Mouse (Mus musculus) right cerebral cortex, postnatal 10 days (tissue): ENCODE measurements at regions not wholly inside any gene's neighbourhood (a gene's known extent, or its start where the extent isn't known, plus 50 kb on each side); places are given as distances from the start of the nearest gene placed in this dataset.

Experiments used
- DNase-seq, 2 experiments: peaks; one replicate each; pipeline ENCODE4 v3.0.0; 2021; ENCODE audit warnings: low spot score in 2 of 2

GRCm38 (mm10) chr13:75647513-75647912 lies 59.0 kb upstream of the Ell2 start:
- DNase-seq, result no peak

GRCm38 (mm10) chr13:75651941-75652340 lies 54.6 kb upstream of the Ell2 start:
- no peak for DNase-seq

- DNase-seq, result no peak
These were observed 53.6 kb upstream of the Ell2 start for GRCm38 (mm10) chr13:75652966-75653365.
